Mouse (Mus musculus) left cerebral cortex, adult 9 months (tissue): ENCODE measurements around the gene Kdelr2.

Experiments used
- DNase-seq, 2 experiments: peaks; one replicate each; pipeline ENCODE4 v3.0.0; 2022; ENCODE audit warnings: low spot score in 2 of 2

Kdelr2 gene

GRCm38 (mm10) chr5:143401556-143401955 is 2.1 kb upstream of the Kdelr2 start:
- no peak for DNase-seq

- no peak for DNase-seq
Measured at GRCm38 (mm10) chr5:143404148-143404930, 701 bp downstream of the Kdelr2 start.

DNA sequence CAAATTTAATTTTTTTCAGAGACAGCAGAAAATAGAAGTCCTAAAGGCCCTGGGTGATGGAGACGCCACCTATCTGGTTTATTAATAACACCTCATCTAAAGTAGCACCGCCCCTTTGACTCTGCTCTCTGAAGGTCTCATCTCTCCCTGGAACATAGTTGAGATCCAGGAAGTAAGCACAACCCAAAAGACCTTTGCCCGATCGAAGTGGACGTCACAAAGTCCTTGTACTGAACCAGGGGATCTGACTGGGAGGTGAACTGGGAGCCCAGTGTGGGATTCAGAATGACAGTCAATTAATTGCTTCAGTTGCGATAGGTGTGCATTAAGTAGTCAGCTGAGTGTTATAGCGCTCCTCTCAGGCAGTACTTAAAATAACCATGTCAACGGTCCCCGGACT is 1.6 kb downstream of the Kdelr2 start:
- no peak for DNase-seq

- DNase-seq, result no peak
Measured at GRCm38 (mm10) chr5:143406548-143406947, 2.9 kb downstream of the Kdelr2 start.

- DNase-seq, result no peak
Measured at GRCm38 (mm10) chr5:143409239-143409638, 5.6 kb downstream of the Kdelr2 start.

DNA sequence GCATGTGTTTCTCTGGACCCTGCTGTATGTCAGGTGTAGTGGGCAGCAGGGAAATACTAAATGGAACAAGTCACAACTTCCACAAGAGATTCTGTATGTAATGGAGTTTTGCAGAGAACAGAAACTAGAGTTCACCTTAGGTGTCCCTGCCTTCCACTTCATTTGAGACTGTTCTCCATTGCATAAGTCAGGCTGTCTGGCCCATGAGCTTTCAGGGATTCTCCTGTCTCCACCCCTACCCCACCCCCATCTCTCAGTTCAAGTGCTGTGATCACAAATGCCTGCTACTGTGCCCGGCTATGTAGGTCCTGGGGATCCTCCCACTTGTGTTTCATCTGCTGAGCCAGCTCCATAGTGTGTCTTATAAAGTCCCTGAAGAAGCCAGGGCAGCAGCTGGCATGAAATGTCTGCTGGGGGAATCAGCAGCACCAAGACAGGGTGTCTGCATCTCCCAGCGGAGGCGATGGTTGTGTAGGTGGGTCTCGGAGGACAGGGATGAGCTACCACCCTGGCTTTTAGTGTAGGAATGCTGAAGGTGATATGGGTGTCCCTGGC is 7.3 kb downstream of the Kdelr2 start:
- DNase-seq, result peak in 1 of 2 experiments; percentile 36

GRCm38 (mm10) chr5:143421484-143421883 is 17.8 kb downstream of the Kdelr2 start:
- DNase-seq, result no peak

DNA sequence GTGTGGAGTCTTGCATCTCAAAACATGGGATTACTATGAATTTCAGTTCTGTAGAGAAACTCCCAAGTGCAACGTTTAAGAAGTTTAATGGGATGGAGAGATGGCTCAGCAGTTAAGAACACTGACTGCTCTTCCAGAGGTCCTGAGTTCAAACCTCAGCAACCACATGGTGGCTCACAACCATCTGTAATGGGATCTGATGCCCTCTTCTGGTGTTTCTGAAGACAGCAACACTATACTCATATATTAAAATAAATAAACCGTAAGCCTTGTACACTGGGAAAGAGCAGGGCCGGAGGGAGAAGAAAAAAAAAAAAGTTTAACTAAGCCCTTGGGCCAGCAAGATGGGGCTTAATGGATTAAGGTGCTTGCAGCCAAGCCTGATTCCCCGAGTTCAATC is 19.4 kb downstream of the Kdelr2 start:
- DNase-seq, result no peak

- peak in 1 of 2 experiments; percentile 50 for DNase-seq
Measured at GRCm38 (mm10) chr5:143423899-143424519, 20.4 kb downstream of the Kdelr2 start.

DNA sequence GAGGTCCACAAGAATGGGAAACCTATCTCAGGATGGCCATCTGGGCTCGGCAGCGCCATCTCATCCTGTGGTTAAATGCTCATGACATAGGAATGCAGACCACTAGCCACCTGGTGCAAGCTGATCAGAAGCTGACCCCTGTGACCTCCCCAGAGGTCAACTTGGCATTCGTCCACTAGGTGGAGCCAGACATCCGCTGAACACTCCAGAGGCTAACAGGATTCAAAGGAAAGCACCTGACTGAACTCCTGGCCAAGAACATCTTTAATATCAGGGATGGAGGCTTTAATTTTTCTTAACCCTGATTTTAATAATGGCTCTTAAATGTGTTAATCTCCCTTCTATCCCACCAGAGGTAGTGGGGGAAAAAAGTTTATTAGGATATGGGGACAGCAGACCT is 30.8 kb downstream of the Kdelr2 start:
- DNase-seq, result peak in 1 of 2 experiments; percentile 53

- no peak for DNase-seq
Measured at GRCm38 (mm10) chr5:143441298-143441697, 37.7 kb downstream of the Kdelr2 start.

- DNase-seq, result no peak
Measured at GRCm38 (mm10) chr5:143441753-143442152, 38.1 kb downstream of the Kdelr2 start.

DNA sequence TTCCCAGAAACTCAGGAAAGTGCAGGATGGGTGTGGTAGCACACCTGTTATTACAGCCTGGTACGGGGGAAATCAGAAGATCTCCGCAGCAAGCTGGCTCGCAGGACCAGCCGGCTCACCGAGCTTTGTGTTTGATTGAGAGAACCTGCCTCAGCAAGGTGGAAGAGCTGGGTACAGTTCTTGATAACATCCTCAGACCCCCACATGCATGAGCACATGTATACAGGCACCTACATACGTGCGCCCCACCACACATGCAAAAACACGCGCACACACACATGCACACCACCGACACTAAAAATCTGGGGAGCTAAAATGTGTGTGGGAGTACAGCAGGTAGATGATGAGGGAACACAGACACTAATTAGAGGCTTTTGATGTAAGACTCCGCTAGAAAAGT is 60.0 kb downstream of the Kdelr2 start:
- DNase-seq, result no peak

DNA sequence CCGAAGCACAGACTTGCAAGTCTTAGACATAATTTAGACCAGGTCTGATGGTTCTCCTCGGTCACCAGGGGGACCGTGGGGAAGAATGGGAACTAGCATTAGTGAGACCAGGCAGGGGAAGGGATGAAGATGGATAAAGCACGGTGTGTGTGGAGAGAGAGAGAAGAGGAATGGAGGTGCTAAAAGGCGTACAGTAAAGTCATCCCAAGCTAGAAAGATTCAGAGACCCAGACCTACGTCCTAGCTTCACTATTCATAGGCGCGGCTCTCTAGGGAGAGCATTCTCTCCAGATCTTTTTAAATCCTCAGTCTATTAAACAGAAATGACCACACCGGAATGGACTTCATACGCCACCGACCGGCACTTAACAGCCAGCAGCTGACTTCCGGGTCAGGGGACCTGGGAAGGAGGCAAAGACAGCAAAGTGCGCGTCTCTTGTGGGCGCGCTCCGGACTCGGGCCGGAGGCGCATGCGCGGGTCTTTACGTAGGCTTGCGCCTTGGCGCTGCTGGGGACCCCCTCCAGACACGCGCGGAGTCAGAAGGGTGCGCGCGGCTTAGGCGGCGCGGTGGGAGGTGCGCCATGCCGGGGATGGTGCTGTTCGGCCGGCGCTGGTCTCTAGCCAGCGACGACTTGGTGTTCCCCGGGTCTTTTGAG is 60.6 kb downstream of the Kdelr2 start, which contains the start of gene Daglb:
TSS of gene Daglb (plus strand) at position 485 of the 657 bp plus-strand sequence.
- peak; percentile 72 to 88 for DNase-seq

DNA sequence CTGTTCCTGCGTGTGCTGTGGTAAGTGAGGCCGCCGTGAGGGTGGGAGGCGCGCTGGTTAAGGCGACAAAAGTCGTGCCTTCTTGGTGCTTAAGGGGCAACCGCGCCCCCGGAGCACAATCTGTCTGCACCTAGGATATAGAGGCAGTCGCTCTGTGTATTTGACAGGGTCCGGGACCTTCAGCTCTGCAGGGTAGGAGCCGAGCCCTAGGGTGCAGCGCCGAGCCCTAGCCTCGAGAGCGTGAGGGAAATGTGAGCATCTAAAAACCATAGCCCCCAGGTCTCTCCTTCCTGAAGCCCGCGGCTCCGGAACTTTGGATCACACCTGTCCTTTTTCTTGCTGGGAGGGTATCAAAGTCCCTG is 61.1 kb downstream of the Kdelr2 start:
- no peak for DNase-seq

- DNase-seq, result no peak
Measured at GRCm38 (mm10) chr5:143465156-143466085, 61.8 kb downstream of the Kdelr2 start.

- DNase-seq, result no peak
Measured at GRCm38 (mm10) chr5:143466891-143467669, 63.4 kb downstream of the Kdelr2 start.

- DNase-seq, result no peak
Measured at GRCm38 (mm10) chr5:143467931-143468330, 64.3 kb downstream of the Kdelr2 start.

GRCm38 (mm10) chr5:143469628-143470027 is 66.0 kb downstream of the Kdelr2 start:
- no peak for DNase-seq

- DNase-seq, result peak in 1 of 2 experiments; percentile 68
Measured at GRCm38 (mm10) chr5:143470421-143471164, 67.0 kb downstream of the Kdelr2 start.
